Mouse (Mus musculus) heart, embryonic 13.5 days (tissue): ENCODE results near the gene Osbpl7. TPM values are rescaled to one million over a fixed set of nuclear protein-coding genes. Genes with fewer than 3 reads are reported as not detected.

ENCODE experiments used
- ATAC-seq: fragments of 200-750 bp; cut with Nextera tagmentation; 2 replicates; pipeline ENCODE4 v1.8.0; 2017; ENCODE audit warnings: moderate TSS enrichment; ENCODE audit not compliant: insufficient number of reproducible peaks, low FRiP score, low TSS enrichment; ENCODE audit errors: extremely low read depth
- H3K27ac ChIP-seq: fragments of 300-500 bp; sonication (generic); replicated peaks from 2 replicates; pipeline ENCODE4 v1.5.1; 2015; ENCODE audit warnings: moderate library complexity, mild to moderate bottlenecking, inconsistent platforms
- H3K27me3 ChIP-seq: fragments of 300-500 bp; sonication (generic); replicated peaks from 2 replicates; pipeline ENCODE4 v1.6.1; 2015; ENCODE audit warnings: mild to moderate bottlenecking, inconsistent platforms
- H3K36me3 ChIP-seq: fragments of 300-500 bp; sonication (generic); 2 replicates; pipeline ENCODE4 v1.6.1; 2015; ENCODE audit warnings: mild to moderate bottlenecking, inconsistent platforms
- H3K4me1 ChIP-seq: fragments of 300-500 bp; sonication (generic); 2 replicates; pipeline ENCODE4 v1.6.1; 2015; ENCODE audit warnings: inconsistent platforms
- H3K4me2 ChIP-seq: fragments of 300-500 bp; sonication (generic); 2 replicates; pipeline ENCODE4 v1.6.1; 2015; ENCODE audit warnings: inconsistent platforms, mild to moderate bottlenecking, moderate library complexity
- H3K4me3 ChIP-seq: fragments of 300-500 bp; sonication (generic); 2 replicates; pipeline ENCODE4 v1.5.1; 2015; ENCODE audit warnings: moderate library complexity, mild to moderate bottlenecking, inconsistent platforms
- H3K9ac ChIP-seq: fragments of 300-500 bp; sonication (generic); 2 replicates; pipeline ENCODE4 v1.6.1; 2015; ENCODE audit warnings: inconsistent platforms, mild to moderate bottlenecking, moderate library complexity
- H3K9me3 ChIP-seq: fragments of 300-500 bp; sonication (generic); 2 replicates; pipeline ENCODE4 v1.6.1; 2016; ENCODE audit warnings: inconsistent platforms
- WGBS: fragments of 180-500 bp; shearing (Covaris S2); methylation state at CpG from one replicate; pipeline ENCODE4 v1.1.7; 2015; ENCODE audit warnings: mixed read lengths; 5-methylcytosine and 5-hydroxymethylcytosine counted together
- polyA plus RNA-seq: library from polyadenylated mRNA; unstranded; fragments of >200 nt; fragmentation: Nextera tagmentation; extraction: Ambion mirVana; gene quantifications from 2 replicates; pipeline ENCODE4 v1.2.1, GENCODE M21; 2015

Osbpl7 gene
- polyA plus RNA-seq, 1 experiment from 2014 or later, result 6.5 TPM

DNA sequence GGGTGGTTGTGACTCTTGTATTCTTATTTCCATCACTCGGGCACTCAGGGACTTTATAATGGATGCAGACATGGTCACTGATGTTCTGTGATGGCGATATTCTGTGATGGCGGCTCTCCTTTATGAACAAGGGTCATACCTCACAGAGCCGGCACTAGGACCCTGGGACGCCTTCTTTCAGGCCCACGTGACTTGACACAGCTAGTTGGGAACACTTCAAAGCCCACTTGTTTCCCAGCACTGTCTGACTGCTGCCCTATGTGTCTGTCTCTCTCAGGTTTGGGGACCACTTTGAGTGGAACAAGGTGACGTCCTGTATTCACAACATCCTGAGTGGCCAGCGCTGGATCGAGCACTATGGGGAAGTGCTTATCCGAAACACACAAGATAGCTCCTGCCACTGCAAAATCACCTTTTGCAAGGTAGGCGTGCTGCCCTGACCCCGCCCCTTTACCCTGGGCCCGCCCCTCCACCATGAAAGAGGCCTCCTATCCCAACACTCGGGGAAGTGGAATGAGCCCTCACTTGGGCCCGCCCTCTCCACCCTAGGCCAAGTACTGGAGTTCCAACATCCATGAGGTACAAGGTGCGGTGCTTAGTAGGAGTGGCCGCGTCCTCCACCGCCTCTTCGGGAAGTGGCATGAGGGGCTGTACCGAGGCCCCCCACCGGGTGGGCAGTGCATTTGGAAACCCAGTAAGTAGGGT, 16.4 kb downstream of the Osbpl7 start:
- Histone ChIP-seq H3K9me3 (no peaks in the 10 kb centered on the region), H3K27ac (no peak overlapping the region), H3K9ac (no peak overlapping the region), H3K4me2 (no peak overlapping the region), H3K4me1 (peaks cover 31% of the 10 kb centered on the region), H3K4me3 (no peak overlapping the region), H3K36me3 (peaks cover 42% of the 10 kb centered on the region), H3K27me3 (no peaks in the 10 kb centered on the region)
- 47% methylated on average over 22 of the region's 22 CpGs for WGBS
- ATAC-seq, result no peak

DNA sequence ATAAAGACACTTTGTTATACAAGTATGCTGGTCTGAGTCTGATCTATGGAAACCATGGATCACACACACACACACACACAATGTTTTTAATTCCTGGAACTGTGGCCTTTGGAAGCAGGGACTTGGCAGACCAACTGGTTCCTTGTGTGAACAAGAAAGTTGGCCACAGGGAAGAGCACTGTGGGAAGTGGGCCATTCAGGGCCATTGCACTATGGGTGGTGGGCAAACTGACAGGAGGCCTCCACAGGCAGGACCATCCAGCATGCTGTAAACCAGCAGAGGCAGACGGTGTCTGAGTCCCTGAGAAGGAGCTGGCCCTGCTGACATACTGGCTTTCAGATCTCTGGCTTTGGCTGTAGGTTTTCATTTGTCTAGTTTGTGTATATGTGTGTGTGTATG, 18.9 kb downstream of the Osbpl7 start:
- H3K9ac ChIP-seq, result no peak overlapping the region
- no peak for ATAC-seq
- peaks cover 27% of the 10 kb centered on the region for H3K36me3 ChIP-seq
- H3K27me3 ChIP-seq, result no peaks in the 10 kb centered on the region
- peaks cover 31% of the 10 kb centered on the region for H3K4me1 ChIP-seq
- H3K4me2 ChIP-seq, result no peak overlapping the region
- no peak overlapping the region for H3K4me3 ChIP-seq
- H3K27ac ChIP-seq, result no peak overlapping the region
- no peaks in the 10 kb centered on the region for H3K9me3 ChIP-seq
- WGBS, result 78% methylated on average over 1 of the region's 1 CpGs

DNA sequence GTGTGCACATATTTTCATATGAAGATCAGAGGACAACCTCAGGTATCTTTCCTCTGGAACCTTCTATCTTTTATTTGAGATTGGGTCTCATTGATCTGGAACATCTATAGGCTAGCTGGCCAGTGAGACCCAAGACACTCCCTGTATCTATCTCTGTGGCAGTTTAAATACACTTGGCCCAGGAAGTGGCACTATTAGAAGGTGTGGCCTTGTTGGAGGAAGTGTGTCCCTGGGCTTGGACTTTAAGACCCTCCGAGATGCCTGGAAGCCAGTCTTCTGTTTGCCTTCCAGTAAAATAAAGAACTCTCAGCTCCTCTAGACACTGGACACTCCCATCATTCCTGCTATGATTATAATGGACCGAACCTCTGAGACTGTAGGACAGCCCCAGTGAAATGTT, 19.3 kb downstream of the Osbpl7 start:
- Histone ChIP-seq H3K27ac (no peak overlapping the region), H3K4me1 (peaks cover 31% of the 10 kb centered on the region), H3K9me3 (no peaks in the 10 kb centered on the region), H3K9ac (no peak overlapping the region), H3K27me3 (no peaks in the 10 kb centered on the region), H3K36me3 (peaks cover 25% of the 10 kb centered on the region), H3K4me3 (no peak overlapping the region), H3K4me2 (no peak overlapping the region)
- WGBS, result 79% methylated on average over 2 of the region's 2 CpGs
- ATAC-seq, result no peak

DNA sequence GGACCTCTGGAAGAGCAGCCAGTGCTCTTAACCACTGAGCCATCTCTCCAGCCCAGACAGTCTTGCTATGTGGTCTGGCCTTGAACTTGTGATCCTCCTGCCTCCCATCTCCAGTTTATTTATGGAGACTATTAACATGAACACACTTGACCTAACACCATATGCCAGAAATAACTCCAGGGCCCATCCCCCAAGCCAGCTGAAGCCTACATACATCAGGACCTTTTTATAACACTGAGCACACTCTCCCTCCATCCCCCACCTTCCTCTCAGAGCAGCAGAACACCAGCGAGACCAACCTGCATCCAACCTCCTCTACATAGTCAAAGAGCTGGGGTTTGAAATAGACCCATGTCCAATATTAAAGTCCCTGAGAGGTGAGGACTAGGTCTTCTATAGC, 20.7 kb downstream of the Osbpl7 start:
- Histone ChIP-seq H3K4me2 (no peak overlapping the region), H3K27ac (peak overlapping the region; percentile 55), H3K36me3 (peaks cover 21% of the 10 kb centered on the region), H3K9ac (0 out of 2 replicates have a peak overlapping the region, but pooled peaks have one; percentile 8), H3K9me3 (no peaks in the 10 kb centered on the region), H3K27me3 (no peaks in the 10 kb centered on the region), H3K4me3 (no peak overlapping the region), H3K4me1 (peaks cover 21% of the 10 kb centered on the region)
- 19% methylated on average over 1 of the region's 1 CpGs for WGBS
- peak; percentile 64 for ATAC-seq

DNA sequence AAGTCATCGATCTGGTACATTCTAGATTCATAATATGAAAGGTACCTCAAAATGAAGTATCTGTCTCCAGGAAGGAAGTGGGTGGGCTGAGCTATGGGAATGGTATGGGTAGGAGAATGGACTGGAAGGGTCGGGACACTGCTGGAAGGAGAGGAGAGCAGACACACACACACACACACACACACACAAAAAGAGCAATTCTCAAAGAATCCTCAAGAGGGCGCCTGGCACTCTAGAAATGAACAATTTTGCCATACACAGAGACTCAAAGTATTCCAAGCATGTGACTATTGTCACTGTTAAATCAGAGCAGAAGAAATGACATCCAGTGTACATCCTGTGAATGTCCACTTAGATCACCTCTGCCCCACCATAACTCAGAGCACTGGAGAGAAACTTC, 22.1 kb downstream of the Osbpl7 start:
- no peak for ATAC-seq
- WGBS, result 29% methylated on average over 3 of the region's 3 CpGs

DNA sequence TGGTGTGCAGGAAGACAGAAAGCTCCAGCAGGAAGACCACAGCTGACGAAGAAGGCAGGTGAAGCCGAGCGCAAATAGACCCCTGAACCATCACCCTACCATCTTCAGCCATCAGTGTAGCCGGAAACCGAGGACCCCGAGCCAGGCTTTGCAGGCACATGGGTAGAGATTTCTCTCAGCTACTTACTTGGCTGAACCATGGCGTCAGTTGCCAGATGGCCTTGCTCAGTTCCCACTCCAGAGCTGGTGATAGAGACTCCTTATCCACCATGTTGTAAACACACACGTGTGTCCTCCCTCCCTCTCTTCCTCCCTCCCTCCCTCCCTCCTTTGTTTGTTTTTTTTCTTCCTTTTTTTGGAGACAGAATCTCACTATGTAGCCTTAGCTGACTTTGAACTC, 23.8 kb downstream of the Osbpl7 start:
- H3K27ac ChIP-seq, result no peak overlapping the region
- 47% methylated on average over 8 of the region's 8 CpGs for WGBS
- H3K9me3 ChIP-seq, result no peaks in the 10 kb centered on the region
- no peaks in the 10 kb centered on the region for H3K27me3 ChIP-seq
- no peaks in the 10 kb centered on the region for H3K36me3 ChIP-seq
- H3K4me2 ChIP-seq, result no peak overlapping the region
- no peak overlapping the region for H3K9ac ChIP-seq
- H3K4me1 ChIP-seq, result peaks cover 21% of the 10 kb centered on the region
- ATAC-seq, result no peak
- no peak overlapping the region for H3K4me3 ChIP-seq

More for the DNA sequence above, 22.1 kb downstream of the Osbpl7 start:
- Histone ChIP-seq H3K4me1 (peaks cover 21% of the 10 kb centered on the region), H3K27ac (no peak overlapping the region), H3K9ac (no peak overlapping the region), H3K4me3 (no peak overlapping the region), H3K36me3 (peaks cover 12% of the 10 kb centered on the region), H3K27me3 (no peaks in the 10 kb centered on the region), H3K9me3 (no peaks in the 10 kb centered on the region), H3K4me2 (no peak overlapping the region)

DNA sequence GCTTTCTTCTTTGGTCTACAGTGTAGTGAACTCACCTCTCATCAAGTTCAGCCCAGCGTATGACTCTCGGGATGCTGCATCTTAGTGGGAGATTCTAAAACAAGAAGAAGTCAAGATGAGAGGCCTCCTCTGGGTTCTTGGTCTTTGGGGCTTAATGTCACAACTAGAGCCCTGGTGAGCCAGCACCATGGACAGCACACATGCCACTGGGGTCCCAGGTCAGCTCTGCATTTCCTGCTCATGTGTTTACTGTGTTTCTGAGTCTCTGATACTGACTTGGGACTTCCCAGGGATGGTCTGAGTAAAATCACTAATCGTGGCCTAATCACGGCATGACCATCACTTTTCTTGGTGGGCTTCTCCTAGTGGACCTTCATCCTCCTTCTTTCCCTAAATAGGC, 28.3 kb downstream of the Osbpl7 start:
- no peak overlapping the region for H3K4me3 ChIP-seq
- WGBS, result 33% methylated on average over 4 of the region's 4 CpGs

DNA sequence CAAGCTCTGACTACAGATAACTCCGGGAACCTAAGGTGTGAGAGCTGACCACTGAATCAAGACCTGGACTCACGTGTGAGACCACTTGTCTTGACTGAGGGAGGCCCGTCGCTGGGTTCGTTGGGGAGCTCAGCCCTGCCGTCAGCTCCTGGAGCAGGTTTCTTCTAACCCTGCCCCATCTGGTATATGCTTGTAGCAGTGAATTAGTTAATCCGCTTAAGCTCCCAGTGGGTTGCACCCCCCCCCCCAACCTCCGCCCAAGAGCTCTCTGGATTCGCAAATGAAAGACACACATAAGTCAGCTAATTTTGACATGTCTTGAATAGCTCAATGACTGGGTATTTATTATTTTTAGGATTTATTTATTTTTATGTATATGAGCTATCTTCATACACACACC, 29.9 kb downstream of the Osbpl7 start:
- no peaks in the 10 kb centered on the region for H3K36me3 ChIP-seq
- no peak for ATAC-seq
- H3K4me1 ChIP-seq, result peaks cover 13% of the 10 kb centered on the region
- H3K9me3 ChIP-seq, result peaks cover 5% of the 10 kb centered on the region; the same call in 1 of the 2 replicates
- no peak overlapping the region for H3K4me3 ChIP-seq
- no peak overlapping the region for H3K27ac ChIP-seq
- 20% methylated on average over 9 of the region's 9 CpGs for WGBS
- no peak overlapping the region for H3K4me2 ChIP-seq
- peaks cover 34% of the 10 kb centered on the region for H3K27me3 ChIP-seq
- H3K9ac ChIP-seq, result no peak overlapping the region

More for the DNA sequence above, 28.3 kb downstream of the Osbpl7 start:
- Histone ChIP-seq H3K27me3 (peaks cover 22% of the 10 kb centered on the region), H3K4me1 (peaks cover 8% of the 10 kb centered on the region), H3K27ac (no peak overlapping the region), H3K36me3 (no peaks in the 10 kb centered on the region), H3K4me2 (no peak overlapping the region), H3K9ac (no peak overlapping the region), H3K9me3 (peaks cover 5% of the 10 kb centered on the region; the same call in 1 of the 2 replicates)
- ATAC-seq, result no peak

DNA sequence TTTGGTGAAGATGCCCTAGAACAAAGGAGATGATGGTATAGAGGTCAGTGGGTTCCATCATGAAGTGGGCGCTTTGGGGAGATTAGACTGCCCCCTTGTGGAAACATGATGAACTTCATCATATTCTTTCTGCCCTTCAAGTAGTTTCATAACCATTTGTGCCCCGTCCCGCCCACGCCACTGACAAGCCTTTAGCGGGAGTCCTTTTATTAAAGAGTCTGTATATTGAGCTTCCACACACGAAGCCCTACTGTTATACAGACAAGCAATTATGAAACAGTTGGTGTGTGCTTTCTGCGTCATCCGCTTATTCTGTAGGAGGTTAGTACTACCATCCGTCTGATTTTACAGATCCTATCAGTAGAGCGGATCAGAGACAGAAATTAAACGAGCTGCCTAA, 32.5 kb downstream of the Osbpl7 start:
- Histone ChIP-seq H3K4me2 (peak overlapping the region; percentile 40), H3K4me3 (no peak overlapping the region), H3K27ac (no peak overlapping the region), H3K36me3 (no peaks in the 10 kb centered on the region), H3K9ac (peak overlapping the region; percentile 20; the same call in 1 of the 2 replicates), H3K4me1 (peaks cover 13% of the 10 kb centered on the region), H3K27me3 (peaks cover 36% of the 10 kb centered on the region), H3K9me3 (peaks cover 5% of the 10 kb centered on the region; the same call in 1 of the 2 replicates)
- ATAC-seq, result no peak
- WGBS, result 36% methylated on average over 11 of the region's 11 CpGs

DNA sequence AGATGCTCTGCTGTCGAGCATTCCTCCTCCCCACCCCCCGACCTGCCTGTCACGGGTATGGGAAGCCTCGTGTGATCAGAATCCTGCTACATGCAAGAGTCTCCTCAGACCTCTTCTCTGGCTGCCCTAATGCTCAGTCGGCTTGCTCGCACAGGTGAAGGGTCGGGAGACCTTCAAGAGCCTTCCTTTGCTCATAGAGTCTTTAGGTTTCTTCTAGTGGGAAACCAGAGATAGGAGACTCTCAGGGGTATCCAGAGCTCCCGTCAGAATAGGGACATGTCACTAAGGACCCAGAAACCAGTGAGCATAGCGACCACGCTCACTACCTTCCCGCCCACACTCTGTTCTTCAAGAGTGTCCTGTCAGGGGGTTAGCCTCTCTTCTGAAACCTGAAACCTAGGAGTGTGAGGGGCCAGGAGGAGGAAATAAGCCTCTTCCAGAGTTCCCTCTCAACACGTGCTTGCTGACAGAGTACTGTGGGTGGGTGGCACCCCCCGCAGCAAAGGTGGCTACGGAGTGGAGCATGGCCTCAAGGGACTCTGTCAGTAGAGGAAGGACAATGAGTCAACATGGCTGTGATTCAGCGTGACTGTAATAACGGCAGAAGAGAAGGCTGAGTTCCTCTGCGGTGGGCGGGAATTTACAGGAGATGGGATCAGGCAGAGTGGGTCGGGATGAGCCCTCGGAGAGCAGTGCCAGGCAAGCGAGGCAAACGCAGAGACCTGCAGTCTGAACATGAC, 33.1 kb downstream of the Osbpl7 start:
- Histone ChIP-seq H3K9me3 (peaks cover 8% of the 10 kb centered on the region), H3K9ac (peak overlapping the region; percentile 20), H3K4me3 (peak overlapping the region; percentile 8), H3K4me2 (peak overlapping the region; percentile 40), H3K36me3 (no peaks in the 10 kb centered on the region), H3K27me3 (peaks cover 36% of the 10 kb centered on the region), H3K4me1 (peaks cover 13% of the 10 kb centered on the region), H3K27ac (no peak overlapping the region)
- WGBS, result 16% methylated on average over 22 of the region's 22 CpGs
- no peak for ATAC-seq

DNA sequence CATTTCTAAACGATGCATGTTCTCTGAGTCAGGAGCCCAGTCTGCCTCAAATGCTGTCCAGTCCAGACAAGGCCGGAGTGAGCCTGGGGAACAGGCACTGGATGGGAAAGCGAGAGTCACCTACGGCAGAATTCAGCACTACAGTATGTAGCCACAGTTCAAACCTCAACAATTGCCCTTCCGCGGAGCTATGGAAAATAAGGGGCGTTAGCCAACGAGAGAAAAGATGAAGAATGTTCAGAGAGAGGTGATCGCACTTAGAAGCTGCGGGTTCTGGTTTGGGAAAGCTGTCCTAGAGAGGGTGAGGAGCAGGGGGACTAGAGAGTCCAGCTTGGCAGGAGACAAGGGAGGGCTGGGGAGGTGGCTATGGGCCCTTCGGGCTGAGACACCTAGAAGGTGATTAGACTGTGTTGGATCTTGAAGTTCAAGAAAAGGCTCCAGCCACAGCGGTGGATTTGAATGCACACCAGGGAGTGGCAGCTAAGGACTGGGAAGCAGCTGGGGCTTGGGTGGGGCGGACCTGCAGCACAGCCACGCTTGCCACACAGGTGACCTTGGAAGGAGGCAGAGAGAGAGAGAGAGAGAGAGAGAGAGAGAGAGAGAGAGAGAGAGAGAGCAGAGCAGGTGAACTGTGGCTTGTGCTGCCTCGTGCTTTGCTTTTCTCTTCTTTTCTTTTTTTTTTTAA, 34.5 kb downstream of the Osbpl7 start:
- no peak for ATAC-seq
- Histone ChIP-seq H3K9ac (no peak overlapping the region), H3K27ac (no peak overlapping the region), H3K27me3 (peaks cover 36% of the 10 kb centered on the region), H3K9me3 (peaks cover 18% of the 10 kb centered on the region), H3K4me1 (peaks cover 13% of the 10 kb centered on the region), H3K36me3 (no peaks in the 10 kb centered on the region), H3K4me3 (no peak overlapping the region), H3K4me2 (no peak overlapping the region)
- 82% methylated on average over 15 of the region's 15 CpGs for WGBS
